Mouse (Mus musculus) midbrain, postnatal 0 days (tissue): ENCODE data around the gene Dnaaf5. TPM values are rescaled to one million over a fixed set of nuclear protein-coding genes. Genes with fewer than 3 reads are reported as not detected.
A peak's percentile ranks its signal among the peaks of the same experiment; 100 is the strongest.

Experiments
- ATAC-seq: fragments of 200-750 bp; cut with Nextera tagmentation; 2 replicates; pipeline ENCODE4 v1.8.0; 2017; ENCODE audit warnings: moderate number of reproducible peaks, mild to moderate bottlenecking, moderate TSS enrichment, moderate library complexity; ENCODE audit not compliant: low FRiP score
- DNase-seq: peaks from one replicate; pipeline ENCODE4 v3.0.0-alpha.2; 2015; ENCODE audit warnings: low spot score
- H3K27ac ChIP-seq: fragments of 300-500 bp; sonication (generic); 2 replicates; pipeline ENCODE4 v1.5.1; 2014; ENCODE audit warnings: low read depth, mild to moderate bottlenecking, low read length, mixed read lengths
- H3K27me3 ChIP-seq: fragments of 300-500 bp; sonication (generic); 2 replicates; pipeline ENCODE4 v1.6.1; 2014; ENCODE audit warnings: low read length, control low read depth, mixed read lengths; ENCODE audit not compliant: insufficient read depth
- H3K36me3 ChIP-seq: fragments of 300-500 bp; sonication (generic); 2 replicates; pipeline ENCODE4 v1.6.1; 2014; ENCODE audit warnings: low read length, control low read depth, mixed read lengths; ENCODE audit not compliant: insufficient read depth
- H3K4me1 ChIP-seq: fragments of 300-500 bp; sonication (generic); 2 replicates; pipeline ENCODE4 v1.6.1; 2014; ENCODE audit warnings: mild to moderate bottlenecking, control low read depth, antibody characterized with exemption, low read length, mixed read lengths; ENCODE audit not compliant: insufficient read depth
- H3K4me2 ChIP-seq: fragments of 300-500 bp; sonication (generic); 2 replicates; pipeline ENCODE4 v1.6.1; 2014; ENCODE audit warnings: low read depth, mild to moderate bottlenecking, low read length, mixed read lengths; ENCODE audit not compliant: poor library complexity, severe bottlenecking
- H3K4me3 ChIP-seq: fragments of 300-500 bp; sonication (generic); 2 replicates; pipeline ENCODE4 v1.5.1; 2014; ENCODE audit warnings: low read depth, mild to moderate bottlenecking, low read length, moderate library complexity
- H3K9ac ChIP-seq: fragments of 300-500 bp; sonication (generic); replicated peaks from 2 replicates; pipeline ENCODE4 v1.6.1; 2014; ENCODE audit warnings: mild to moderate bottlenecking, low read length, moderate library complexity, mixed read lengths; ENCODE audit not compliant: poor library complexity, severe bottlenecking
- H3K9me3 ChIP-seq: fragments of 300-500 bp; sonication (generic); 2 replicates; pipeline ENCODE4 v1.6.1; 2016; ENCODE audit warnings: low read length, control low read depth
- CTCF ChIP-seq: IDR thresholded peaks from 2 replicates; pipeline ENCODE4 v1.5.1; 2016; ENCODE audit warnings: antibody characterized with exemption, mild to moderate bottlenecking
- WGBS: fragments of 180-500 bp; shearing (Covaris S2); extraction: QIAGEN DNeasy Blood & Tissue Kit; methylation state at CpG from one replicate; pipeline ENCODE4 v1.1.7; 2014; 5-methylcytosine and 5-hydroxymethylcytosine counted together
- polyA plus RNA-seq: library from polyadenylated mRNA; unstranded; fragments of >200 nt; fragmentation: Nextera tagmentation; extraction: Ambion mirVana; gene quantifications from 2 replicates; pipeline ENCODE4 v1.2.1, GENCODE M21; 2015
- total RNA-seq: library from RNA; depleted of rRNA; stranded (reverse); fragments of >200 nt; gene quantifications from 2 replicates; pipeline ENCODE4 v1.2.3, GENCODE M21; 2014; rRNA removed

The Dnaaf5 gene
- 11.6 and 14.0 TPM in 2 replicates for total RNA-seq
- 1.9 and 2.9 TPM in 2 replicates for polyA plus RNA-seq

- WGBS: under 1% methylated on average over 72 of the region's 87 CpGs
- peak; percentile 96 for ATAC-seq
Measured at GRCm38 (mm10) chr5:139149681-139150602, at the start of gene Dnaaf5, which contains the start of gene Prkar1b. Gene Dnaaf5 (plus strand): TSS chr5:139150223. Gene Prkar1b (minus strand): TSS chr5:139150001.

GRCm38 (mm10) chr5:139101783-139102182 lies 48.2 kb upstream of the Dnaaf5 start:
- H3K4me1 ChIP-seq: peaks cover 10% of the 10 kb centered on the region
- H3K4me2 ChIP-seq: no peak overlapping the region
- WGBS: 58% methylated on average over 6 of the region's 6 CpGs
- no peak overlapping the region for H3K27ac ChIP-seq
- H3K9me3 ChIP-seq: no peaks in the 10 kb centered on the region
- no peak for DNase-seq
- ATAC-seq: no peak
- no peak overlapping the region for H3K4me3 ChIP-seq
- peaks cover 28% of the 10 kb centered on the region for H3K36me3 ChIP-seq
- H3K27me3 ChIP-seq: no peaks in the 10 kb centered on the region
- no peak for TF ChIP-seq CTCF
- H3K9ac ChIP-seq: no peak overlapping the region

More at GRCm38 (mm10) chr5:139149681-139150602, at the start of gene Dnaaf5, which contains the start of gene Prkar1b:
- H3K4me2 ChIP-seq: peak within 1 kb of the TSS; percentile 90
- TF ChIP-seq CTCF: no peak
- no peaks in the 10 kb centered on the region for H3K9me3 ChIP-seq
- H3K4me3 ChIP-seq: peak within 1 kb of the TSS; percentile 87
- no peaks in the 10 kb centered on the region for H3K27me3 ChIP-seq
- peaks cover 20% of the 10 kb centered on the region for H3K36me3 ChIP-seq
- H3K9ac ChIP-seq: peak within 1 kb of the TSS; percentile 74
- peak within 1 kb of the TSS; percentile 75 for H3K27ac ChIP-seq
- H3K4me1 ChIP-seq: peaks cover 8% of the 10 kb centered on the region; the same call in 1 of the 2 replicates
- peak; percentile 98 for DNase-seq

GRCm38 (mm10) chr5:139107815-139108214 lies 42.2 kb upstream of the Dnaaf5 start:
- H3K9ac ChIP-seq: no peak overlapping the region
- H3K4me1 ChIP-seq: peaks cover 4% of the 10 kb centered on the region; the same call in 1 of the 2 replicates
- H3K4me3 ChIP-seq: no peak overlapping the region
- peak; percentile 66 for TF ChIP-seq CTCF
- H3K36me3 ChIP-seq: peaks cover 22% of the 10 kb centered on the region
- peak; percentile 37 for DNase-seq
- 81% methylated on average over 9 of the region's 9 CpGs for WGBS
- H3K4me2 ChIP-seq: no peak overlapping the region
- H3K27ac ChIP-seq: no peak overlapping the region
- H3K9me3 ChIP-seq: no peaks in the 10 kb centered on the region
- ATAC-seq: no peak
- H3K27me3 ChIP-seq: no peaks in the 10 kb centered on the region

GRCm38 (mm10) chr5:139110140-139110855 lies 39.7 kb upstream of the Dnaaf5 start:
- Histone ChIP-seq H3K27me3 (no peaks in the 10 kb centered on the region), H3K9ac (no peak overlapping the region), H3K4me1 (peaks cover 4% of the 10 kb centered on the region; the same call in 1 of the 2 replicates), H3K36me3 (peaks cover 21% of the 10 kb centered on the region), H3K9me3 (no peaks in the 10 kb centered on the region), H3K4me3 (no peak overlapping the region), H3K27ac (no peak overlapping the region), H3K4me2 (no peak overlapping the region)
- 89% methylated on average over 2 of the region's 2 CpGs for WGBS
- no peak for TF ChIP-seq CTCF
- no peak for DNase-seq
- ATAC-seq: no peak

- WGBS: 48% methylated on average over 9 of the region's 9 CpGs
- H3K27ac ChIP-seq: 0 out of 2 replicates have a peak overlapping the region, but pooled peaks have one; percentile 18
- no peak for DNase-seq
Measured at GRCm38 (mm10) chr5:139111991-139112390, 38.0 kb upstream of the Dnaaf5 start.

More at GRCm38 (mm10) chr5:139111991-139112390, 38.0 kb upstream of the Dnaaf5 start:
- Histone ChIP-seq H3K4me2 (no peak overlapping the region), H3K9me3 (no peaks in the 10 kb centered on the region), H3K4me1 (peaks cover 4% of the 10 kb centered on the region; the same call in 1 of the 2 replicates), H3K36me3 (peaks cover 15% of the 10 kb centered on the region), H3K27me3 (no peaks in the 10 kb centered on the region), H3K9ac (no peak overlapping the region), H3K4me3 (no peak overlapping the region)
- no peak for ATAC-seq
- no peak for TF ChIP-seq CTCF
